Mouse (Mus musculus) lung, adult 2 months (tissue): ENCODE measurements around the gene Ikbkg.

Experiments
- CTCF ChIP-seq: fragments of 200-500 bp; IDR thresholded peaks from 2 replicates; pipeline ENCODE4 v1.5.1; 2011; ENCODE audit warnings: mild to moderate bottlenecking, low read length, control low read depth; ENCODE audit not compliant: insufficient read depth
- POLR2A ChIP-seq: fragments of 200-500 bp; IDR thresholded peaks from 2 replicates; pipeline ENCODE4 v1.6.1; 2011; ENCODE audit warnings: low read depth, mild to moderate bottlenecking, control low read depth, low read length, borderline replicate concordance; ENCODE audit errors: extremely low read depth

DNA sequence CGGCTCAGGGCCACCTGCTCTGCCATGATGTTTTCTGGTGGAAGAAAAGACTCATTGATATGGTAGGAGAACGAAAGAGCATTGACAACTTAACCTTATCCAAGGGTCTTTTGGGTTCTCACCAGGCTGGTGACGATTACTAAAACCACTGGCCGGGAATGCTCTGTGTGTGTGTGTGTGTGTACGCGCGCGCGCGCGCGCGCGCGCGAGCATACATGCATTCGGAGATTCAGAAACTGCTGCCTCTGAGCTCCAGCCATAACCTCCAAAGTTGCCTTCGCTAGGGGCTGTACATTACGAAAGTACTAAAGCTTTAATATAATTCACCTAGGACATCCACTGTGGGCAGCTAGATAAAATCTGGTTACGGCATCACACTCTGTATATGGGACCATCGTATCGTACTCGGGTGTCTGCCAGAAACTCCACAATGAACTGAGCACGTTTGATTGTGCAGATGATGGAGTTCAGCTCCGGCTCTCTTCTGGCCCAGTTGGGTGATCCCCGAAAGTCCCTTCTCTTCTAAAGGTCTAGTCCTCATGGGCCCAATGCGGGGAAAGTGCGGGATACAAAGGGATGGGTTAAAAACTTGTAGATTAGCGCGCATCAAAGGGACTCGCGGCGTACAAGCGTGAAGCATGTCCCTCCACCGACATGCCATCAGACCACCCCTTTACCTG is 35.2 kb downstream of the Ikbkg start:
- TF ChIP-seq CTCF (no peak), POLR2A (no peak)
